Mouse (Mus musculus) hindbrain, embryonic 13.5 days (tissue): Measurements from ENCODE around the gene Gnpnat1. TPM values are rescaled to one million over a fixed set of nuclear protein-coding genes. Genes with fewer than 3 reads are reported as not detected.

Experiments used
- ATAC-seq: fragments of 200-750 bp; cut with Nextera tagmentation; 2 replicates; pipeline ENCODE4 v1.8.0; 2017; ENCODE audit warnings: moderate TSS enrichment; ENCODE audit not compliant: low FRiP score
- H3K27ac ChIP-seq: fragments of 300-500 bp; sonication (generic); 2 replicates; pipeline ENCODE4 v1.5.1; 2015; ENCODE audit warnings: inconsistent platforms, mild to moderate bottlenecking, moderate library complexity
- H3K27me3 ChIP-seq: fragments of 300-500 bp; sonication (generic); 2 replicates; pipeline ENCODE4 v1.6.1; 2015; ENCODE audit warnings: mild to moderate bottlenecking, inconsistent platforms
- H3K36me3 ChIP-seq: fragments of 300-500 bp; sonication (generic); 2 replicates; pipeline ENCODE4 v1.6.1; 2015; ENCODE audit warnings: mild to moderate bottlenecking, inconsistent platforms
- H3K4me1 ChIP-seq: fragments of 300-500 bp; sonication (generic); replicated peaks from 2 replicates; pipeline ENCODE4 v1.6.1; 2015; ENCODE audit warnings: inconsistent platforms
- H3K4me2 ChIP-seq: fragments of 300-500 bp; sonication (generic); 2 replicates; pipeline ENCODE4 v1.6.1; 2015; ENCODE audit warnings: inconsistent platforms, mild to moderate bottlenecking, moderate library complexity
- H3K4me3 ChIP-seq: fragments of 300-500 bp; sonication (generic); 2 replicates; pipeline ENCODE4 v1.5.1; 2015; ENCODE audit warnings: mild to moderate bottlenecking, inconsistent platforms
- H3K9ac ChIP-seq: fragments of 300-500 bp; sonication (generic); 2 replicates; pipeline ENCODE4 v1.6.1; 2015; ENCODE audit warnings: mild to moderate bottlenecking, inconsistent platforms
- H3K9me3 ChIP-seq: fragments of 300-500 bp; sonication (generic); 2 replicates; pipeline ENCODE4 v1.6.1; 2016; ENCODE audit warnings: inconsistent platforms
- WGBS: fragments of 180-500 bp; shearing (Covaris S2); methylation state at CpG from one replicate; pipeline ENCODE4 v1.1.7; 2015; 5-methylcytosine and 5-hydroxymethylcytosine counted together
- polyA plus RNA-seq: library from polyadenylated mRNA; unstranded; fragments of >200 nt; fragmentation: Nextera tagmentation; extraction: Ambion mirVana; gene quantifications from 2 replicates; pipeline ENCODE4 v1.2.1, GENCODE M21; 2015

Gene Gnpnat1
- polyA plus RNA-seq, 1 experiment from 2014 or later: 26.9 TPM

GRCm38 (mm10) chr14:45388345-45389181, 16.1 kb downstream of the Gnpnat1 start:
- Histone ChIP-seq H3K27ac (peak overlapping the region; percentile 84), H3K9ac (peak overlapping the region; percentile 91), H3K9me3 (no peaks in the 10 kb centered on the region), H3K4me1 (peaks cover 17% of the 10 kb centered on the region), H3K27me3 (no peaks in the 10 kb centered on the region), H3K4me2 (peak overlapping the region; percentile 79), H3K4me3 (peak overlapping the region; percentile 86), H3K36me3 (no peaks in the 10 kb centered on the region)
- ATAC-seq: peak; percentile 98
- under 1% methylated on average over 66 of the region's 71 CpGs for WGBS

- Histone ChIP-seq H3K4me3 (peak overlapping the region; percentile 86), H3K4me2 (peak overlapping the region; percentile 79), H3K4me1 (peaks cover 17% of the 10 kb centered on the region), H3K27ac (no peak overlapping the region), H3K27me3 (no peaks in the 10 kb centered on the region), H3K36me3 (peaks cover 2% of the 10 kb centered on the region), H3K9me3 (no peaks in the 10 kb centered on the region), H3K9ac (0 out of 2 replicates have a peak overlapping the region, but pooled peaks have one; percentile 91)
- no peak for ATAC-seq
- 19% methylated on average over 2 of the region's 2 CpGs for WGBS
These were observed 17.2 kb downstream of the Gnpnat1 start for GRCm38 (mm10) chr14:45387480-45387879.

- Histone ChIP-seq H3K4me2 (no peak overlapping the region), H3K9ac (no peak overlapping the region), H3K9me3 (no peaks in the 10 kb centered on the region), H3K27ac (no peak overlapping the region), H3K4me3 (no peak overlapping the region), H3K4me1 (peaks cover 17% of the 10 kb centered on the region), H3K27me3 (no peaks in the 10 kb centered on the region), H3K36me3 (peaks cover 9% of the 10 kb centered on the region)
- no peak for ATAC-seq
- WGBS: 98% methylated on average over 2 of the region's 2 CpGs
These were observed 19.1 kb downstream of the Gnpnat1 start for GRCm38 (mm10) chr14:45385596-45385995.

GRCm38 (mm10) chr14:45382912-45383311, 21.8 kb downstream of the Gnpnat1 start:
- WGBS: 85% methylated on average over 4 of the region's 4 CpGs
- Histone ChIP-seq H3K9ac (no peak overlapping the region), H3K36me3 (peaks cover 23% of the 10 kb centered on the region), H3K4me1 (peaks cover 7% of the 10 kb centered on the region), H3K27me3 (no peaks in the 10 kb centered on the region), H3K4me3 (no peak overlapping the region), H3K9me3 (no peaks in the 10 kb centered on the region), H3K27ac (no peak overlapping the region), H3K4me2 (no peak overlapping the region)
- ATAC-seq: no peak

- no peak for ATAC-seq
- peaks cover 23% of the 10 kb centered on the region for H3K36me3 ChIP-seq
- WGBS: 89% methylated on average over 6 of the region's 6 CpGs
These were observed 24.0 kb downstream of the Gnpnat1 start for GRCm38 (mm10) chr14:45380756-45381155.

GRCm38 (mm10) chr14:45378771-45379170, 25.9 kb downstream of the Gnpnat1 start:
- Histone ChIP-seq H3K4me2 (no peak overlapping the region), H3K9ac (no peak overlapping the region), H3K9me3 (no peaks in the 10 kb centered on the region), H3K27ac (no peak overlapping the region), H3K4me1 (no peaks in the 10 kb centered on the region), H3K36me3 (peaks cover 23% of the 10 kb centered on the region), H3K27me3 (no peaks in the 10 kb centered on the region), H3K4me3 (no peak overlapping the region)
- 89% methylated on average over 3 of the region's 3 CpGs for WGBS
- ATAC-seq: no peak

More at GRCm38 (mm10) chr14:45380756-45381155, 24.0 kb downstream of the Gnpnat1 start:
- Histone ChIP-seq H3K27ac (no peak overlapping the region), H3K27me3 (no peaks in the 10 kb centered on the region), H3K4me1 (no peaks in the 10 kb centered on the region), H3K4me2 (no peak overlapping the region), H3K4me3 (no peak overlapping the region), H3K9ac (no peak overlapping the region), H3K9me3 (no peaks in the 10 kb centered on the region)

- Histone ChIP-seq H3K36me3 (peaks cover 13% of the 10 kb centered on the region), H3K27ac (no peak overlapping the region), H3K4me2 (no peak overlapping the region), H3K9ac (no peak overlapping the region), H3K27me3 (no peaks in the 10 kb centered on the region), H3K4me1 (no peaks in the 10 kb centered on the region), H3K4me3 (no peak overlapping the region), H3K9me3 (no peaks in the 10 kb centered on the region)
- ATAC-seq: peak; percentile 21; the same call in 1 of the 2 replicates
- WGBS: 84% methylated on average over 6 of the region's 6 CpGs
These were observed 39.5 kb downstream of the Gnpnat1 start for GRCm38 (mm10) chr14:45365196-45365587.

- H3K4me3 ChIP-seq: no peak overlapping the region
- H3K9me3 ChIP-seq: no peaks in the 10 kb centered on the region
- WGBS: 72% methylated on average over 16 of the region's 16 CpGs
- no peak overlapping the region for H3K9ac ChIP-seq
- H3K36me3 ChIP-seq: peaks cover 10% of the 10 kb centered on the region
- no peaks in the 10 kb centered on the region for H3K27me3 ChIP-seq
- H3K4me1 ChIP-seq: no peaks in the 10 kb centered on the region
- no peak overlapping the region for H3K27ac ChIP-seq
- H3K4me2 ChIP-seq: no peak overlapping the region
- ATAC-seq: 0 out of 2 replicates have a peak, but pooled peaks have one; percentile 17
These were observed 40.2 kb downstream of the Gnpnat1 start for GRCm38 (mm10) chr14:45364211-45365195.

GRCm38 (mm10) chr14:45350931-45351859, 53.5 kb downstream of the Gnpnat1 start, which contains the start of gene Styx:
Gene Styx (plus strand): TSS chr14:45351093.
- Histone ChIP-seq H3K4me2 (peak within 1 kb of the TSS; percentile 68), H3K4me1 (peaks cover 13% of the 10 kb centered on the region), H3K4me3 (peak within 1 kb of the TSS; percentile 80), H3K27ac (peak within 1 kb of the TSS; percentile 82), H3K9me3 (no peaks in the 10 kb centered on the region), H3K36me3 (peaks cover 22% of the 10 kb centered on the region), H3K9ac (peak within 1 kb of the TSS; percentile 82), H3K27me3 (no peaks in the 10 kb centered on the region)
- peak; percentile 98 for ATAC-seq
- under 1% methylated on average over 58 of the region's 93 CpGs for WGBS

- peak within 1 kb of the TSS; percentile 73 for H3K4me2 ChIP-seq
- H3K9ac ChIP-seq: peak within 1 kb of the TSS; percentile 92
- H3K36me3 ChIP-seq: peaks cover 25% of the 10 kb centered on the region
- WGBS: under 1% methylated on average over 44 of the region's 44 CpGs
- peaks cover 16% of the 10 kb centered on the region for H3K4me1 ChIP-seq
- peak; percentile 97 for ATAC-seq
- H3K27me3 ChIP-seq: no peaks in the 10 kb centered on the region
- H3K4me3 ChIP-seq: peak within 1 kb of the TSS; percentile 89
- H3K27ac ChIP-seq: peak within 1 kb of the TSS; percentile 92
- H3K9me3 ChIP-seq: no peaks in the 10 kb centered on the region
These were observed 75.0 kb downstream of the Gnpnat1 start, which contains the start of gene Psmc6 for GRCm38 (mm10) chr14:45329589-45330181. Gene Psmc6 (plus strand): TSS chr14:45329788.
